Mouse (Mus musculus): ENCODE measurements at regions not wholly inside any gene's neighbourhood (a gene's known extent, or its start where the extent isn't known, plus 50 kb on each side); places are given as distances from the start of the nearest gene placed in this dataset.

DNA sequence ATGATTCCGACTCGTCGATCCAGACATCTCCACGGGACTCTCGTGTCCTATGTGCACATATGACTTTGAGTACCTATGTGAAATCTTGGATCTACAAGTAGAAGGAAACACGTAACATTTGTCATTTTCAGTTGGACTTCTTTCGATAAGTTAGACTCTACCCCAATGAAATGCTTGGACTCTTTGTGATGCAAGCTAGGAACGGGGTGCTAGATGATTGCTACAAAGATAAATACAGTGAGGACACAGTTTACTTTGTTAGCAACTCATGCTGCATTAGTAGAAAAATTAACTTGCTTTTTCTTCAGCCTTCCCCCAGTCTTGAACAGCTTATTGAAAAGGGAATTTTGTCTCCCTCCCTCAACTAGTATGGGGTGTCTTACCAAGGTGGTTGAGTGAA lies 81.2 kb upstream of the Eef1e1 start:
- no peak for DNase-seq

DNA sequence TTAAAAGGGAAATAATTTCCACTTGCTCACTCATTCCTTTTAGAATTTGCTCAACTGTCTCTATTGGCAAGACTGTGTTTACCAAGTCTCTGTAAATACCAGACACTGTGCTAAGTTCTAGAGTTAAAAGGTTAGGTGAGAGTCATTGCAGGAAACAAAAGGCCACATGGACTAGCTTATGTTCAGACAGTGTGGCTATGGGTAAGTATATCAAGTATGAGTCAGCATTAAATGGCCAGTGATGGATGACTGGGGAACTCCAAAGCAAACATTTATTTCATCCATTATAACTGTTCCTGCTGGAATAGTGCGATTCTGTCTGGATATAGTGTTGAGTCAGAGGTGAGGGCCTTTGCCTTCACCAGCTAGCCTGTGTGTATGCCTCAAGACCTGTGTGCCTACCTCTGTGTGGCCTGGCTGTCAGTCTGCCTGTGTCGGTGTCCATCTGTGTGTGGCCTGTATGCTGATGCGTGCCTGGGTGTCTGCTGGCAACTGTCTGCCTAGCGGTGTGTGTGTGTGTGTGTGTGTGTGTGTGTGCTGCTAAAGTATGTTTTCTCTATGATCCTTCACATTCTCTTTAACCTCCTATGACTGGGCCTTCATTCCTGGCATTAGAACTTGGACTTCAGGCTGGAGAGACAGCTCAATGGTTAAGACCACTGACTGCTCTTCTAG lies 77.6 kb upstream of the Eef1e1 start:
- DNase-seq, result no peak

DNA sequence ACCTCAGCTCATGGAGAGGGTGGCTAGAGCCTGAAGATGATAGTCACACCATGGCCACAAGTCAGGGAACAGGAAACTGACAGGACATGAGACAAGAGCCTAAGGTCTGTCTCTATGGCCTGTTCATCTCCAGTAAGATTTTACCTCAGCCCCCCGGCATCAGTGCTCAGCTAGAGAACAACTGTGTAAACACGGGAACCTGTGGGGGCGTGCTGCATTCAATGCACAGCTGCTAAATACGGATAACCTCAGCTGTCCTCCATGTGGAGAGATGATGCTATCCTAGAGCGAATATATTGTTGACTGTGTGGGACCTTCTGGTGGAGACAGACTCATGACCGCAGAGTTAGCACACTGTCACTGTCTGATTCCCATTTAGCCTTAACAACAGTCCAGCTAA lies 76.4 kb upstream of the Eef1e1 start:
- DNase-seq, result no peak

DNA sequence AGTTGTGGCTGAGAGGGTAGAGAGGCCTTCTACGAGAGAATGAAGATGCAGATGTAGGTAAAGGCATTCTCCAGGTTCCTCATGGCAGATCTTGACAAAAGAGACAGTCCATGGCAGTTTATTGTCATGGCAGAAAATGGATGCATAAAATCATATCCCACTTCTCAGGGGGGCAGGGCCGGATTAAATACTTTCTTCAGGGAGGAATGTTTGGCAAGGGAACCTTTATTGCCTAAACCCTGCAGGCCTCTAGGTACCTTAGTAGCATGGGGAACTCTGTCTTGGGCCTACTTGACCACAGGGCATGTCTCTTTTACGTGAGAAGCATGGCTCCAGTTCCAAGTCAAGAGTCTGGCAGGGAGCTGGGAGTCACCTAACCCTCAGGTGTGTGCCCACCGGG lies 74.4 kb upstream of the Eef1e1 start:
- no peak for DNase-seq

DNA sequence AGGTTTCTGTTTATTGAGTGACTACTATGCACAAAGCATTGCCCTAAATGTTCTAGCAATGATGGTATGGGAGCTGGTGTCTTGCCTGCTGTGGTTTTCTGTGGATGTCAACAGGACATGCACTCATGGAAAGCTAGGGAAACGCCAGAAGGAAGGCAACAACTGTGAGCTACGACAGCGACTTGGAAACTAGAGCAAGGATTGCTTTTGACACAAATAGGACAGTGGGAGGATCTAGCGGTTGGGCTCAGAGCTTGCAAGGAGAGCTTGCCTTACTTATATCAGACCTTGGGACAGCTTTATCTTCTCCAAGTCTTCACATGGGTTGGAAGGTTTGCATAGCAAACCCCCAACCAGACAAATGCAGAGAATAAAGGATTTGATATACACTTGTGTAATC lies 66.6 kb upstream of the Eef1e1 start:
- no peak for DNase-seq

DNA sequence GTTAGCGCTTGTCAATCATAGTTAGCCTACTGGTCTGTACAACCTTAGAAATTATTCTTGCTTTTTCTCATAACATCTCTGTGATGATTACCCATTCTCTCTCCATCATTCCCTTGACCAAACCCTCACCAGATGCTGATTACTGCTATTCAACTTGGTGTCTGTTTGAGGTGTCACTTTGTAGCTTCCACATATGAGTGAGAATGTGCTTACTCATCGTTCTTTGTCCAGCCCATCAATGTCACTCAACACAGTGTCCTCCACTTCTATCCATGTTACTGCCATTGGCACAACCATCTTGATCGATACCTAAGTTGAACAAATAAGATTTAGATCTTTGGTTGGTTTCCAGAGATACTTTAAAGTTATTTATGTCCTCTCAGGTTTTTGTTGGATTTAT lies 62.3 kb upstream of the Eef1e1 start:
- no peak for DNase-seq

DNA sequence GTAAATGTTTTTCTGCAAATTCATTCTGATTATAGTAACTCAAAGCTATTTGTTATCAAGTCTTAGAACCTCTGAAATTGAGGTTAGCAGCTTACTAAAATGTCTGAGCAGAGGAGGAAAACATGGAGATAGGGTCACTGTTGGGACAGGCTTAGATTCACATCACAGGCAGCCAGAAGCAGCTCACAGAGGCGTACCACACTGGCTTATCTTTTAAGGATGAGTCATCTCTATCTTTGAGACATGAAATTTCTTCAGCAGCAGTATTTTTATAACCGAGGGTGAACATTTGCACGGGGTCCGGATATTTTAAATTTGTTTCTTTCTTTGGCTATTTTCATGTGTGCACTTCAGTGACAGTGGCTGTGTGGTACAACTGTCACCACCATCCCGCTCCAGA lies 56.0 kb upstream of the Eef1e1 start:
- DNase-seq, result no peak

All from thymus, postnatal 14 days (tissue).